Mouse (Mus musculus): Measurements from ENCODE around the gene Smarca4.

GRCm38 (mm10) chr9:21620229-21620628 is 4.3 kb downstream of the Smarca4 start:
- no peak for TF ChIP-seq CTCF (IDR thresholded peaks at IDR 0.05; ENCODE audit: insufficient read depth, low read length)
- no peak for TF ChIP-seq POLR2A (IDR thresholded peaks at IDR 0.05; ENCODE audit: borderline replicate concordance, extremely low read depth, low read depth, low read length)
